Mouse (Mus musculus) neural tube, embryonic 14.5 days (tissue): Measurements from ENCODE around the gene Lama2. TPM values are rescaled to one million over a fixed set of nuclear protein-coding genes. Genes with fewer than 3 reads are reported as not detected.

ENCODE experiments used
- ATAC-seq: fragments of 200-750 bp; cut with Nextera tagmentation; 2 replicates; pipeline ENCODE4 v1.8.0; 2017; ENCODE audit warnings: low read depth, mild to moderate bottlenecking, moderate TSS enrichment, moderate library complexity
- H3K27ac ChIP-seq: fragments of 300-500 bp; sonication (generic); 2 replicates; pipeline ENCODE4 v1.5.1; 2014; ENCODE audit warnings: low read depth, mild to moderate bottlenecking, control low read depth, low read length, moderate library complexity, mixed read lengths
- H3K27me3 ChIP-seq: fragments of 300-500 bp; sonication (generic); 2 replicates; pipeline ENCODE4 v1.6.1; 2014; ENCODE audit warnings: low read length; ENCODE audit not compliant: control insufficient read depth, insufficient read depth
- H3K36me3 ChIP-seq: fragments of 300-500 bp; sonication (generic); 2 replicates; pipeline ENCODE4 v1.6.1; 2014; ENCODE audit warnings: low read length, mixed read lengths; ENCODE audit not compliant: control insufficient read depth, insufficient read depth
- H3K4me1 ChIP-seq: fragments of 300-500 bp; sonication (generic); 2 replicates; pipeline ENCODE4 v1.6.1; 2014; ENCODE audit warnings: low read length; ENCODE audit not compliant: control insufficient read depth, insufficient read depth
- H3K4me2 ChIP-seq: fragments of 300-500 bp; sonication (generic); 2 replicates; pipeline ENCODE4 v1.6.1; 2014; ENCODE audit warnings: mild to moderate bottlenecking, low read depth, low read length, control low read depth
- H3K4me3 ChIP-seq: fragments of 300-500 bp; sonication (generic); 2 replicates; pipeline ENCODE4 v1.5.1; 2014; ENCODE audit warnings: low read depth, low read length, control low read depth, mixed read lengths
- H3K9ac ChIP-seq: fragments of 300-500 bp; sonication (generic); replicated peaks from 2 replicates; pipeline ENCODE4 v1.6.1; 2014; ENCODE audit warnings: low read depth, mild to moderate bottlenecking, control low read depth, low read length, mixed read lengths
- H3K9me3 ChIP-seq: fragments of 300-500 bp; sonication (generic); 2 replicates; pipeline ENCODE4 v1.6.1; 2016; ENCODE audit warnings: low read length; ENCODE audit not compliant: control insufficient read depth
- WGBS: fragments of 180-500 bp; shearing (Covaris S2); extraction: QIAGEN DNeasy Blood & Tissue Kit; methylation state at CpG from one replicate; pipeline ENCODE4 v1.1.7; 2014; 5-methylcytosine and 5-hydroxymethylcytosine counted together
- polyA plus RNA-seq: library from polyadenylated mRNA; unstranded; fragments of >200 nt; fragmentation: Nextera tagmentation; extraction: Ambion mirVana; gene quantifications from 2 replicates; pipeline ENCODE4 v1.2.1, GENCODE M21; 2014

Lama2 gene
- polyA plus RNA-seq, 1 experiment from 2014 or later, result 0.86 TPM

DNA sequence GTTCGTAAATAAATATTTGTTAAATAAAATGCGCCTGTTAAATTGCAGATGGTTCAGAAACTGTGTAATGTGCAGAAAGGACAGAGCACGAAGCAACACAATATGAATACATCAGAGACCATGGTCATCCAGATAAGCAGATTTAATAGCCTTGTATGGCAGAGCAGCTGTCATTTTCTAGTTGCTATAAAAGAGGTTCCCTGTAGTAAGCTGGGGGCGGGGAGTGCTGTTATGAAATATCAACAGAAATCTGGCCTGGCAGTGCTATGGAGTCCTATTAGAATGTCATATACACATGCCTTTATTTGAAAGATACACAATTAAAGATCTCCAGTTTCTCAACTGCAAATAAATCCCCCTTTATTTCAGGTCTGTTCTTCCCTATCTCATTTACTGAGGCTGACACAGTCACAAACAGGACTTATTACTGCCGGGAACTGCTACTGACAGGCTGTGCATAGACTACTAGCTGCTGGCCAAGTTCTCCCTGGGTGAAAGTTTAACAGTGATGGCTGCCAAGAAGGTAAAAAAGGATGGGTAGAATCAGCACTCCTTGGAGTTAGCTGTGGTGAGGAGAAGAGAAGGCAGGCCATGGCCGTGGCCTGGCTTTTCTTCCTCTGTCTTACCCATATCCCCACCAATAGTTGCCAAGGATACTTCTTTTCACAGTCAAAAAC lies 396.8 kb downstream of the Lama2 start:
- WGBS, result 67% methylated on average over 6 of the region's 6 CpGs
- Histone ChIP-seq H3K9me3 (no peaks in the 10 kb centered on the region), H3K27ac (no peak overlapping the region), H3K27me3 (no peaks in the 10 kb centered on the region), H3K4me2 (no peak overlapping the region), H3K4me1 (peaks cover 4% of the 10 kb centered on the region; the same call in 1 of the 2 replicates), H3K9ac (no peak overlapping the region), H3K36me3 (no peaks in the 10 kb centered on the region), H3K4me3 (no peak overlapping the region)
- ATAC-seq, result peak; percentile 63; the same call in 1 of the 2 replicates

GRCm38 (mm10) chr10:27219698-27220097 lies 399.9 kb downstream of the Lama2 start:
- ATAC-seq, result no peak
- Histone ChIP-seq H3K36me3 (no peaks in the 10 kb centered on the region), H3K27ac (no peak overlapping the region), H3K27me3 (no peaks in the 10 kb centered on the region), H3K9ac (no peak overlapping the region), H3K4me1 (peaks cover 4% of the 10 kb centered on the region; the same call in 1 of the 2 replicates), H3K4me2 (no peak overlapping the region), H3K4me3 (no peak overlapping the region), H3K9me3 (no peaks in the 10 kb centered on the region)
- 68% methylated on average over 1 of the region's 1 CpGs for WGBS

DNA sequence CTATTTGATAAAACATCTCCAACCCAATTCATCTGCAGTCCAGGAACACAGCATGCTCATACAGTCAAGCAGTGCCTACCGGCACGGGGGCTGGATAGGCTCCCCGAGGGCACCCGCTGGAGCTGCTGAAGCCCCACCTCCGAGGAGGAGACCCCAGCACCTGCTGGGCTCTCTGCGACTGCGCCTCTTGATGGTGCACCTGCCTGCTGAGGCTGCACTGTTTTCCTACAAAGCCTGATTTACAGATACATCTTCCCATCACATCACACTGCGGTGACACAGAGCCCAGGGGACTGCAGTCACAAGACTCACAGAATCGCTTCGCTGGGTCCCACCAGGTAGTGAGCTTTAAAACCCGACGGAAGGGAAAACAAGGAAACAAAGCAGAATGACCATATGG lies 412.2 kb downstream of the Lama2 start:
- WGBS, result 17% methylated on average over 12 of the region's 12 CpGs
- Histone ChIP-seq H3K4me1 (no peaks in the 10 kb centered on the region), H3K4me3 (no peak overlapping the region), H3K27me3 (no peaks in the 10 kb centered on the region), H3K9ac (no peak overlapping the region), H3K27ac (no peak overlapping the region), H3K4me2 (peak overlapping the region; percentile 4; the same call in 1 of the 2 replicates), H3K36me3 (no peaks in the 10 kb centered on the region), H3K9me3 (no peaks in the 10 kb centered on the region)
- ATAC-seq, result no peak; the same call in 1 of the 2 replicates

- no peak for ATAC-seq
- no peaks in the 10 kb centered on the region for H3K36me3 ChIP-seq
- H3K4me2 ChIP-seq, result no peak overlapping the region
- H3K9me3 ChIP-seq, result no peaks in the 10 kb centered on the region
- WGBS, result 24% methylated on average over 1 of the region's 1 CpGs
- no peaks in the 10 kb centered on the region for H3K4me1 ChIP-seq
- H3K9ac ChIP-seq, result no peak overlapping the region
- no peak overlapping the region for H3K27ac ChIP-seq
- no peak overlapping the region for H3K4me3 ChIP-seq
- H3K27me3 ChIP-seq, result no peaks in the 10 kb centered on the region
Measured at GRCm38 (mm10) chr10:27198443-27198842, 421.1 kb downstream of the Lama2 start.

- Histone ChIP-seq H3K9ac (no peak overlapping the region), H3K9me3 (no peaks in the 10 kb centered on the region), H3K36me3 (no peaks in the 10 kb centered on the region), H3K4me3 (no peak overlapping the region), H3K27me3 (no peaks in the 10 kb centered on the region), H3K4me1 (no peaks in the 10 kb centered on the region), H3K27ac (no peak overlapping the region), H3K4me2 (no peak overlapping the region)
- no peak for ATAC-seq
- 89% methylated on average over 8 of the region's 8 CpGs for WGBS
Measured at GRCm38 (mm10) chr10:27193986-27194908, 425.3 kb downstream of the Lama2 start.

DNA sequence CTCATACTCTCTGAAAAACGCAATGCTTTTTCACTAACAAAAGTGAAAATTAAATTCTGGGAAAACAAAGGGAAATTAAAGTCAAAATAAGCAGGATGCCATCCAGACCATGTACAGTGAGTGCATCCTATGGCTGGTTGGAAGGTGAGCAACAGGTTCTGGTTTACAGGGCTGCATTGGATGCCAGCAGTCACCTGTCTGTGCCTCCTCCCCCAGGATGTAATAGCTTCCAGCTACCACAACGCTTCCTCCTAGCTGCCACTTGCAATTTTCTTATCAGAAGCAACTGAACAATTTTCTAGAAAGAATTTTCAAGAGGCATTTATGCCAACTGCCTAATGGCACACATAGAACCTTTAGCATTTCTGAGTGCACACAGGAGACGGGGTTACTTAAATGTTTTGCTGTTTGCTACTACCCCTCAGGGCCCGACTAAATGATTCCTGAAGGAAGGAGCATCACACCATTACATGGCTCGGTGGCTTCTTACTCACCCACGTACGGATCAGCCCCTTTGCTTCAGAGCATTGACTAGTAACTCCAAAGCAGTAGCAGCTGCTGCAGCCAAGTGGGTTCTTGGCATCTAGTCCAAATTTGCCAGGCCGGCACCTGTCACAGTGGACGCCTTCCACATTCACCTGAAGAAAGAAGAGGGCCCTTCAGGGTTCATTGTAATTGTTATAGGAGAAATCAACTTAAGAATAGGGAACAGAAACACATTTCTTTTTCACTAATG lies 430.8 kb downstream of the Lama2 start:
- ATAC-seq, result no peak
- no peak overlapping the region for H3K27ac ChIP-seq
- H3K36me3 ChIP-seq, result no peaks in the 10 kb centered on the region
- no peak overlapping the region for H3K4me2 ChIP-seq
- 87% methylated on average over 9 of the region's 9 CpGs for WGBS
- no peak overlapping the region for H3K9ac ChIP-seq
- no peaks in the 10 kb centered on the region for H3K4me1 ChIP-seq
- no peaks in the 10 kb centered on the region for H3K27me3 ChIP-seq
- H3K4me3 ChIP-seq, result no peak overlapping the region
- H3K9me3 ChIP-seq, result no peaks in the 10 kb centered on the region

DNA sequence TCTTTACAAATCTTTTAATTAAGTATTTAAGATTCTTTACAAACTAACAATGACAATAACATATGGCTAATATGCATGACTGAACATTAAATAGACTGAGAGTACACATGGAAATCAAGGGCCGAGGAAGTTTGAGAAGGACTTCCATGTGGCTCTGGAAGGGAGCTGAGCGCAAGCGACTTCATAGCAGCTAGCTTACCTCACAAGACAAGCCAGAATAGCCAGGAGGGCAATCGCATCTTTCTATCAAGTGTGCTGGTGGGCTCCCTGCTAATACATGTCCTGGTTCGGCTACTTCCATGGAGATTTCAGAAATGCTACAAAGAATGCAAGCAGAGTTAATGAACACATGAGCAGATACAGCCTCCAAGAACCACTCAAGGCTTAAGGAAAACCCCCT lies 435.4 kb downstream of the Lama2 start:
- Histone ChIP-seq H3K4me3 (no peak overlapping the region), H3K27ac (no peak overlapping the region), H3K9me3 (no peaks in the 10 kb centered on the region), H3K4me1 (no peaks in the 10 kb centered on the region), H3K36me3 (no peaks in the 10 kb centered on the region), H3K27me3 (no peaks in the 10 kb centered on the region), H3K4me2 (no peak overlapping the region), H3K9ac (no peak overlapping the region)
- 65% methylated on average over 5 of the region's 5 CpGs for WGBS
- ATAC-seq, result no peak

DNA sequence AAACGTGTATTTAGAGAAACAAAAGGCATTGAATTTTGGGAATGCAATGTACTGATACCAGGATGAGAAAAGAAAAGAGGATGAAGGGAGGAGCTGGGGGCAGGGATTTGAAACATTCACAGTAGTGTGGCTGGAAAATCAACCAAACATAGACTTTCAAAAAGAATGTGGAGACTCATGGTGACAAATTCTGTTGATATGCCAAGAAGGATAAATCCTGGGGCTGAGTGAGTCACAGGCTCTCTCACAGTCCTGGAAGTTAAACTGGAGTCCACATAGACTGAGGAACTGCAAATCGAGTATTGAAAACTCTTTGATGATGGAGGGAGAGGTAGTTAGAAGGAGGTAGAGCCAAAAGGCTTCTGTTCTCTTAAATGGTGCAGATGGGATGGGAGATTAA lies 445.3 kb downstream of the Lama2 start:
- 79% methylated on average over 2 of the region's 2 CpGs for WGBS

More for the DNA sequence above, 445.3 kb downstream of the Lama2 start:
- Histone ChIP-seq H3K9me3 (no peaks in the 10 kb centered on the region), H3K9ac (no peak overlapping the region), H3K36me3 (no peaks in the 10 kb centered on the region), H3K27ac (no peak overlapping the region), H3K27me3 (no peaks in the 10 kb centered on the region), H3K4me1 (no peaks in the 10 kb centered on the region), H3K4me3 (no peak overlapping the region), H3K4me2 (no peak overlapping the region)
- ATAC-seq, result no peak
